Mouse (Mus musculus) lung, postnatal 4 days (tissue): ENCODE data around the gene Heyl.

Experiments used
- DNase-seq, 2 experiments: peaks; one replicate each; pipeline ENCODE4 v3.0.0; 2021

Heyl gene

GRCm38 (mm10) chr4:123233492-123234084 lies at the start of gene Heyl:
TSS of gene Heyl (plus strand) at chr4:123233556.
- peak; percentile 61 to 81 for DNase-seq

- DNase-seq = no peak
Measured at GRCm38 (mm10) chr4:123184816-123185215, 48.5 kb upstream of the Heyl start.

- DNase-seq = no peak
Measured at GRCm38 (mm10) chr4:123192336-123192735, 41.0 kb upstream of the Heyl start.

GRCm38 (mm10) chr4:123193791-123194190 lies 39.6 kb upstream of the Heyl start:
- DNase-seq = no peak

DNA sequence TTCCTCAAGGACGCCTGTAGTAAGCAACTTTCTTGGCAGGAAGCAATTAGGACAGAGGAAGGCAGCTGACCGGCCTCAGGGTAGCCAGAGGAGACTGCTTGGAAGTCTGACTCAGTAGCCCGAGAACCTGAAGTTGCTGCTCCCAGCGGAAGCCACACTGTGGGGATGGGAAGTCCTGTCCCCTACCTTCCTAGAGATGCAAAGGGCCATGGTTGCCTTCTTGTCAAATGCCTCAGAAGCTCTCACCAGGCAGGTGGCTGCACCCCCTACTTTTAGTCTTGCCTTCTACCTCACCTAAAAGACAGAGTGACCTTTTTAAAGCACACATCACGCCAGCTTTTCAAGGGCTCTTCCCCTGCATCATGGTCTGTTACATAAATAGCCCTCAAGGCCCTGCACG lies 36.7 kb upstream of the Heyl start:
- DNase-seq = no peak

GRCm38 (mm10) chr4:123200771-123201185 lies 32.6 kb upstream of the Heyl start:
- peak in 1 of 2 experiments; percentile 71 for DNase-seq

GRCm38 (mm10) chr4:123201186-123202093 lies 31.9 kb upstream of the Heyl start, which contains the start of gene Nt5c1a:
TSS of gene Nt5c1a (plus strand) at chr4:123201504.
- DNase-seq = peak in 1 of 2 experiments; percentile 11

DNA sequence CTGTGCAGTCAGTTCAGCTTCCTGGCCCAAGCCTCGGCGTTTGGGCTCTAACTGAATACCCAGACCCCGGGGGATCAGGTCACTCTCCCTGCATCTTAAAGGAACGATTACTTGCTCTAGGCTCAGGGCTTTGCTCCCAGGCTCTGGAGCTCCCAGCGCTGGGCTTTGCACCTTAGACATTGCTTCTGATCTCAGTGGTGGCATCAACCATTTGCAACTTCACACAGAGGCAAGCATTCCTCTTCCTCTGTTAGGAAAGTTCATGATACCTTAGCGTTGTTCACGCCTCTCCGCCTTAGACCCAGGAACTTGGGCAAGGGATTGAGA lies 31.3 kb upstream of the Heyl start:
- DNase-seq = no peak

DNA sequence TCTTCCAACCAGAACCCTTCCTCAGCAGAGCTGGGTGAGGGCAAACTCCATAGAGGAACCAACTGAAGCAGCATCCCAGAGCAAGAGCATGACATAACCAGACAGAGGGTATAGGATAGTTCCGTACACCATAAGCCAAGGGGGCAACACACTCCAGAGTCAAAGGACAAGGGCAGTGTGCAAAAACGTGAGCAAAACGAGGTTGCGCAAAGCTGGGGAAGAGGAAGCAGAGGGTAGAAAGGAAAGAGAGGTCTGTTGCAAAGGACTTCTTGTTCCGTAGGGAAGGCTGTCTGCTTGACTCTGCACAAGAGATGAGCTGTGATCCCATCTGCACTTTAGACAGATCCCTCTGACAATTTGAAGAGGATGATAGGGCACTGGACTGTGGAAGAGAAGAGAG lies 26.0 kb upstream of the Heyl start:
- no peak for DNase-seq

DNA sequence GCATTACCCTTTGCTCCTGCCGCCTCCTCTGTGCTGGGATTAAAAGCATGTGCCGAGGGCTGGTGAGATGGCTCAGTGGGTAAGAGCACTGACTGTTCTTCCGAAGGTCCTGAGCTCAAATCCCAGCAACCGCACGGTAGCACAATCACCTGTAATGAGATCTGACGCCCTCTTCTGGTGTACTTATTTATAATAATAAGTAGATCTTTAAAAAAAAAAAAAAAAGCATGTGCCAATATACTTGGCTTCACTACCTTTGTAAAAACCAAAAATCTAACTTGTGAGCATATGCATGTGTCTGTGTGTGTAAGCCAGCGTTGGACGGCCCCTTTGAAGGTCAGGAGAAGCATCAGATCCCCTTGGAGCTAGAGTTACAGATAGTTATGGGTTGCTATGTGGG lies 22.4 kb upstream of the Heyl start:
- no peak for DNase-seq

- no peak for DNase-seq
Measured at GRCm38 (mm10) chr4:123211453-123211852, 21.9 kb upstream of the Heyl start.

- DNase-seq = no peak
Measured at GRCm38 (mm10) chr4:123212330-123212729, 21.0 kb upstream of the Heyl start.

- DNase-seq = no peak
Measured at GRCm38 (mm10) chr4:123213975-123214374, 19.4 kb upstream of the Heyl start.

DNA sequence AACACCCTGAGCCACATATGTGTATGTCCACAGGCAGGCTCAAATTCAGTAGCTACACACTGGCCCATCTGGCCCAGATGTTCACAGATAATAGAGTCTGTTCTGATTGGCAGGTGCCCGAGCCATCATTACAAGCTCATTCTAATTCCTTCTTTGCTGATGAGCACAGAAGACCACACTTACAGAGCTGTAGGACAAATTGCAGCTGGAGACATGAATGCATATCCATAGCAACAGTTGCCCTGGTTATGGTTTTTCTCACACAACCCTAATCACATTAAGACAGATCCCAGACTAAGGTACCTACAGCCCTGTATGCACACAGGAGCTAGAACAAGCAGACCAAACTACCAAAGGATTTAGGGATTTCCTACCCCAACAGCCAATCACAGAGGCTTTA lies 18.0 kb upstream of the Heyl start:
- DNase-seq = no peak

DNA sequence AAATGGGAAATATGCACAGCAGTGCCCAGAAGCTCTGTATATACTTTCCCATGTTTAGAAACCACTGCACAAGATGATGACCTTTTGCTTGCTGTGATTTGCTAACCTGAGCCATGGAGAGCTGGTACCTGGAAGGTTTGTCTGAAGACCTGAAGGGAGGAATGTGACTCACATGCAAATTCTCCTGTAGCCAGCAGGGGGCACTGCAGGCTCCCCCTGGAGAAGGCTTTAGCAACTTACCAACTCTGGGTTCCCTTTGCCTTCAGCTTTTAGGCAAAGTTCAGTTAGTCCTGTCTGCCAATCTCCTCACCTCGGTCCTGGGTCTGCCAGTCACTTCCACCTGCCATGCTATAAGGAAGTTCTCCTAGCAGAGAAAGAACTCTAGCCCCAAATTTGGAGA lies 16.6 kb upstream of the Heyl start:
- peak in 1 of 2 experiments; percentile 45 for DNase-seq

- DNase-seq = peak; percentile 61 to 71
Measured at GRCm38 (mm10) chr4:123219720-123220357, 13.5 kb upstream of the Heyl start.

- no peak for DNase-seq
Measured at GRCm38 (mm10) chr4:123220637-123221036, 12.7 kb upstream of the Heyl start.

GRCm38 (mm10) chr4:123223309-123223708 lies 10.0 kb upstream of the Heyl start:
- peak in 1 of 2 experiments; percentile 30 for DNase-seq

DNA sequence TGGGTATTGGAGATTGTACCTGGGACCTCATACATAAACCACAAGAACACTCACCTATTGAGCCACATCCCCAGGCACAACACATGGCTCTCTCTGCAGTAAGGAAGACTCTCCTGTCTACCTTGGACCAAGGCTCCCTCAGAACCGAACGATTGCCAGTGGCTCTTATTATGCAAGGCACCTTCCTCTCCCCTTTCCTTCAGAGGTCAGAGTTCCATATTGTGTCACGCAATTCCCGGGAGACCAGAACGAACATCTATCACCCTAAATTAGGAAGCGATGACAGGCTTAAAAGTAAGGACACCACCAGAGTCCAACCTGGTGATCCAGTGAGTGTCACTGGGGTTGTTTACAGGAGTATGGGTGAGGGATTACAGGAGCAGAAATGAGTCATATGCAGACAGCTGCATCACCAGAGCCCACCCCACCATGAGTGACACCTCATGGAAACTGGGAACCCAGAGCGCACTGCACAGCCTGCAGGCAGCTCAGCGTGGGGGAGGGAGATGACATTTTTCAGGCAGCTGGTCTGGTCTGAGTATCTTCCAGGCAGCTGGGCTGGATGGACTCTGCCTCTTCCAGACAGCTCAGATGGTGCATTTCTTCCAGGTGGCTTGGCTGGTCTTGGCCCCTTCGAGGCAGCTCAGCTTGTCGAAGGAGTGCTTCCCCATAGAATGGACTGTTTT lies 7.5 kb upstream of the Heyl start:
- DNase-seq = peak; percentile 29 to 70

DNA sequence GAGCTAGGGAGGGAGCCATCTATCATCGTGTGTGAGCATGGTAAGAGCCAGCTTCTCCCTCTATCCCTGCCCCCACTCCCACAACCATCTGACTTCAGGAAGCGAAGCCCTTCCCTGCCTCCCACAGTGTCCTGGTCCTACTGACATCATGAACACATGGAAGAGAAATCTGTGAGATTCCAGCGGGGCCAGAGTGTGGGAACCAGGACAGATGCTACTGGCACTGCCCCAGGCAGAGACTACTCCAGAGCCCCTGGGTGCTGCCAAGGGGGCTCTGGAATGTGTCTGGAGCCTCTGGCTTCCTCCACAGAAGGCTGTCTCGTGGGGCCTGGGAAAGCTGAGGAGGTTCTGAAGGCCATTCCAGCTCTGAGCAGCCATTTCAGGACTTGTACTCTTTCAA lies 5.6 kb upstream of the Heyl start:
- peak; percentile 63 to 86 for DNase-seq

- peak; percentile 52 to 87 for DNase-seq
Measured at GRCm38 (mm10) chr4:123228270-123228669, 5.1 kb upstream of the Heyl start.

DNA sequence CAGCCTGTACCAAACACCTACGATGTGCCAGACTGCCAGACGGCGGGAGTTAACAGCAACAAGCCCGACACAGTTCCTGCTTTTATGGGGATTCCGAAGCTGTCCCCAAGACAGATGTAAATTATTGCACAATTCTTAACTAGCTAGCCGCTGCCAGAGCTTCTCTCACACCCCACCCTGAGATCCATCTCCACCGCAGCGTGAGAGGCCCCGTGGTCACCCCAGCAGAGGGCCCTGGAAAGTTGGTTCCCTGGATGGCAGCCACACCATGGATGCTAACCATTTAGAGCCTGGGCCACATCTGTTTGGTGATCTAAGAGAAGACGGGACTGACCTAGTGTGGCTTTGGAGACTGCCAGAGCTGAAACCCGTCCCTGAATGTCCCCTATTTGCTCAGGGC lies 4.2 kb upstream of the Heyl start:
- DNase-seq = peak in 1 of 2 experiments; percentile 60

DNA sequence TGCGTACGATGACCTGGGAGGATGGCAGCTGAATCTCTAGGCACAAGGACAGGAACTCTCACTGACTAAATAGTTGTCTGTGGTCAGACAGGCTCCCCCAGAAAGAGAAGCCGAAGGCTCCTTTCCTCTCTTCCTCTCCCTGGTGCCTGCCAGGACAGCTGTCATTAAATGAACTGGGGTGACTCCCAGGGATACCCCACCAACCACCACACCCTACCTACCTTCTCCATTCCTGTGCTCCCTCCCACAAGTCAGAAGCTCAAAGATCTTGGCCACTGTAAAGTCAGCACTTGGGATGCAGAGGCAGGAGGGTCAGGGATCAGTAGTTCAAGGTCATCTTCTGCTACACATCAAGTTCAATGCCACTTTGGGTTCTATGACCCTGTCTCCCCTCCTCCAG lies 515 bp upstream of the Heyl start:
- DNase-seq = no peak
